Mouse (Mus musculus) hindbrain, postnatal 0 days (tissue): ENCODE data around the gene Dcp1b. TPM values are rescaled to one million over a fixed set of nuclear protein-coding genes. Genes with fewer than 3 reads are reported as not detected.

Experiments
- ATAC-seq: fragments of 200-750 bp; cut with Nextera tagmentation; 2 replicates; pipeline ENCODE4 v1.8.0; 2017; ENCODE audit warnings: mild to moderate bottlenecking, moderate TSS enrichment, moderate library complexity
- DNase-seq: peaks from one replicate; pipeline ENCODE4 v3.0.0-alpha.2; 2015; ENCODE audit warnings: low spot score
- H3K27ac ChIP-seq: fragments of 300-500 bp; sonication (generic); 2 replicates; pipeline ENCODE4 v1.5.1; 2014; ENCODE audit warnings: mild to moderate bottlenecking
- H3K27me3 ChIP-seq: fragments of 300-500 bp; sonication (generic); 2 replicates; pipeline ENCODE4 v1.6.1; 2014; ENCODE audit warnings: low read length, mixed read lengths; ENCODE audit not compliant: insufficient read depth
- H3K36me3 ChIP-seq: fragments of 300-500 bp; sonication (generic); 2 replicates; pipeline ENCODE4 v1.6.1; 2014; ENCODE audit warnings: low read length, mixed read lengths; ENCODE audit not compliant: insufficient read depth
- H3K4me1 ChIP-seq: fragments of 300-500 bp; sonication (generic); 2 replicates; pipeline ENCODE4 v1.6.1; 2014; ENCODE audit warnings: antibody characterized with exemption, low read length, mixed read lengths; ENCODE audit not compliant: insufficient read depth
- H3K4me2 ChIP-seq: fragments of 300-500 bp; sonication (generic); 2 replicates; pipeline ENCODE4 v1.6.1; 2014; ENCODE audit warnings: low read depth, mild to moderate bottlenecking, low read length, moderate library complexity, mixed read lengths
- H3K4me3 ChIP-seq: fragments of 300-500 bp; sonication (generic); 2 replicates; pipeline ENCODE4 v1.5.1; 2014; ENCODE audit warnings: low read length
- H3K9ac ChIP-seq: fragments of 300-500 bp; sonication (generic); replicated peaks from 2 replicates; pipeline ENCODE4 v1.6.1; 2014; ENCODE audit warnings: mild to moderate bottlenecking, low read length, moderate library complexity, mixed read lengths
- H3K9me3 ChIP-seq: fragments of 300-500 bp; sonication (generic); 2 replicates; pipeline ENCODE4 v1.6.1; 2016; ENCODE audit warnings: low read length, mixed read lengths
- CTCF ChIP-seq: IDR thresholded peaks from 2 replicates; pipeline ENCODE4 v1.5.1; 2016; ENCODE audit warnings: antibody characterized with exemption, control low read depth, low read depth
- WGBS: fragments of 180-500 bp; shearing (Covaris S2); extraction: QIAGEN DNeasy Blood & Tissue Kit; methylation state at CpG from one replicate; pipeline ENCODE4 v1.1.7; 2014; 5-methylcytosine and 5-hydroxymethylcytosine counted together
- polyA plus RNA-seq: library from polyadenylated mRNA; unstranded; fragments of >200 nt; fragmentation: Nextera tagmentation; extraction: Ambion mirVana; gene quantifications from 2 replicates; pipeline ENCODE4 v1.2.1, GENCODE M21; 2015
- total RNA-seq: library from RNA; depleted of rRNA; stranded (reverse); fragments of >200 nt; gene quantifications from 2 replicates; pipeline ENCODE4 v1.2.3, GENCODE M21; 2014; rRNA removed

Dcp1b gene
- total and polyA plus RNA-seq, 2 experiments from 2014 or later: 9.4 to 15.7 TPM

DNA sequence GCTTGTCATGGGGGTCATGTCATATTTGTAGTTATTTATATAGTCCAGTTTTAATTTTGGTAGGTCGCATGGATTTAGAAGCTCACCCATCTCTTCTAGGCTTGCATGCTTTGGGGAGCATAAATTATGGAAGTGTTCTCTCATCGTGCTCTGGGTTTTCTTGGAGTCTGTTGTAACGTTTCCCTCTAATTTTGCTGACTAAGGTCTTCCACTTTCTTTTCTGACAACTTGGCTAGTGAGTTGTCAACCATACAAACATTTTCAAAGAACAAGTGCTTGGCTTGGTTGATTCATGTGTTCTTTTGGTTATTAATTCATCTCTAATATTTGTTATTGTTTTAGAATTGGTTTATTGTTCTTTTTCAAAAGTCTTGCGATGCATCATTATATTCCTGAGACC lies 76.7 kb downstream of the Dcp1b start:
- no peak for DNase-seq
- Histone ChIP-seq H3K9me3 (no peaks in the 10 kb centered on the region), H3K36me3 (no peaks in the 10 kb centered on the region), H3K4me2 (no peak overlapping the region), H3K9ac (no peak overlapping the region), H3K4me3 (no peak overlapping the region), H3K27ac (no peak overlapping the region), H3K4me1 (no peaks in the 10 kb centered on the region), H3K27me3 (no peaks in the 10 kb centered on the region)
- WGBS: 83% methylated on average over 4 of the region's 4 CpGs
- TF ChIP-seq CTCF: no peak
- ATAC-seq: no peak

Other genes starting within 250 kb of the Dcp1b start
- 33.0 and 39.4 TPM in 2 replicates for gene Cacna1c, start 21.2 kb downstream of the Dcp1b start, total RNA-seq
- gene Cacna1c, start 21.2 kb downstream of the Dcp1b start, polyA plus RNA-seq: 3.7 and 5.1 TPM in 2 replicates
- gene Cacna2d4, start 61.3 kb downstream of the Dcp1b start, total RNA-seq: 0.29 and 2.6 TPM in 2 replicates
- gene Cacna2d4, start 61.3 kb downstream of the Dcp1b start, polyA plus RNA-seq: 1.0 and 1.2 TPM in 2 replicates
- gene Lrtm2, start 155.5 kb downstream of the Dcp1b start, total RNA-seq: 37.5 and 44.4 TPM in 2 replicates
- gene Lrtm2, start 155.5 kb downstream of the Dcp1b start, polyA plus RNA-seq: 15.2 and 16.3 TPM in 2 replicates
- gene Adipor2, start 242.5 kb downstream of the Dcp1b start, total RNA-seq: 40.9 and 41.8 TPM in 2 replicates
- 30.8 and 32.2 TPM in 2 replicates for gene Adipor2, start 242.5 kb downstream of the Dcp1b start, polyA plus RNA-seq